10 mouse cellular contexts compared by ENCODE assay signal in the genomic region with DNA sequence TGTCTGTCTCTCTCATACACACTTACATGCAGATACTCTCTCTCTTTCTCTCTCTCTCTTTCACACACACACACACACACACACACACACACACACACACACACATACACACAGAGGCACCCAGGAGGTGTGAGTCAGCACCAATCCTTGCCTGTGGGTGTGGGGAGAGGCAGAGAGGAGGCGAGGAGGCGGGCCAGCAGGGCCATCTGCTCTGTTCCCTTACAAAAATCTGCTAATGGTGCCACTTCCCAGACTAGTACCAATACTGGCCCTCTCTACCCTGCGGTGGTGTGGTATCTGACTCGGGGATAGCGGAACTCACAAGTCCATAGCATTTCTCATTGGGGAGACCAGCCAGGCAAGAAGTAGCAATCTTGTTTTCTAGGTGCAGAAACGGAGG. TPM values are rescaled to one million over a fixed set of nuclear protein-coding genes. Genes with fewer than 3 reads are reported as not detected.
DNase-seq lines count a peak whose midpoint lies in the region; ATAC-seq lines count a peak whose summit lies in the region.
"Had no signal": no experiment of that assay in that cellular context is flagged by ENCODE, and none has a peak within 500 bp of the region (broad histone marks: within the 10 kb centered on the region; RNA-seq: fewer than 3 reads in every experiment).

No protein-coding gene starts in this region.

- H3K27me3 ChIP-seq in forebrain, embryonic 16.5 days (replicated peaks; ENCODE audit: control insufficient read depth, insufficient read depth, low read length) = no peaks in the 10 kb centered on the region
- H3K27me3 ChIP-seq: Patski had no signal

- 0 out of 2 replicates have a peak overlapping the region, but pooled peaks have one; percentile 25 for H3K4me2 ChIP-seq in forebrain, embryonic 16.5 days (ENCODE audit: low read length)

- peak; percentile 47 for ATAC-seq in forebrain, embryonic 16.5 days
- ATAC-seq in megakaryocyte, adult 5-6 weeks (ENCODE audit: poor library complexity, severe bottlenecking) = no peak
- no peak for ATAC-seq in granulocyte monocyte progenitor cell, adult 5-6 weeks (replicated peaks; ENCODE audit: poor library complexity, severe bottlenecking)
- ATAC-seq: Patski had no signal

- no peaks in the 10 kb centered on the region for H3K36me3 ChIP-seq in forebrain, embryonic 16.5 days (ENCODE audit: control insufficient read depth, insufficient read depth)

- H3K4me3 ChIP-seq in forebrain, embryonic 16.5 days (replicated peaks; ENCODE audit: low read length) = no peak overlapping the region

- peaks cover 74% of the 10 kb centered on the region for H3K4me1 ChIP-seq in forebrain, embryonic 16.5 days (replicated peaks; ENCODE audit: control insufficient read depth, insufficient read depth, low read length)

- no peaks in the 10 kb centered on the region for H3K9me3 ChIP-seq in forebrain, embryonic 16.5 days (ENCODE audit: control insufficient read depth, low read length)

- 35% methylated on average over 6 of the region's 6 CpGs for WGBS in forebrain, embryonic 16.5 days

- H3K27ac ChIP-seq in forebrain, embryonic 16.5 days (ENCODE audit: low read length) = peak overlapping the region; percentile 100

- DNase-seq in 3134 (ENCODE audit: extremely low read depth, insufficient read length, low spot score) = peak; percentile 56
- DNase-seq in brain, adult 2 months (ENCODE audit: low read depth, low spot score) = peak; percentile 97
- DNase-seq in left cerebral cortex, adult 8-10 months (ENCODE audit: low spot score in 2 of 2) = peak; percentile 58 to 91
- peak; percentile 84 for DNase-seq in right cerebral cortex, adult 2 months (ENCODE audit: low spot score in 2 of 2)
- no peak for DNase-seq in kidney, postnatal 14 days

- H3K9ac ChIP-seq in forebrain, embryonic 16.5 days (replicated peaks; ENCODE audit: low read depth, low read length) = peak overlapping the region; percentile 50; the same call in 1 of the 2 replicates

RNA-seq across cellular contexts. Expression of a gene that starts 7.2 kb away (rescaled TPM):
- polyA plus RNA-seq in forebrain, embryonic 16.5 days (2015; fragmentation: Nextera tagmentation; extraction: Ambion mirVana) = 0.51 and 0.79 TPM in 2 replicates
- total RNA-seq in left cerebral cortex, adult 8-10 months (2022) = 1 to 10 TPM; 1.1 to 2.3 (median 1.6) TPM
- not detected in 2 replicates for total RNA-seq in megakaryocyte, adult 5-6 weeks (2015)
- not detected in 2 replicates for total RNA-seq in megakaryocyte, adult 5-6 weeks (2017)
- not detected in 2 replicates for total RNA-seq in granulocyte monocyte progenitor cell, adult 5-6 weeks (2014; fragmentation: Nextera tagmentation)
- not detected in 2 replicates for total RNA-seq in granulocyte monocyte progenitor cell, adult 5-6 weeks (2017)
- polyA plus RNA-seq: liver, embryonic 16.5 days had no signal

RNA-seq across cellular contexts. Expression of a gene that starts 47.8 kb away (rescaled TPM):
- 9.2 and 11.7 TPM in 2 replicates for polyA plus RNA-seq in forebrain, embryonic 16.5 days (2015; fragmentation: Nextera tagmentation; extraction: Ambion mirVana)
- 10 to 100 TPM; 11.4 to 13.9 (median 11.7) TPM for total RNA-seq in left cerebral cortex, adult 8-10 months (2022)
- not detected in 2 replicates for total RNA-seq in megakaryocyte, adult 5-6 weeks (2015)
- not detected in 2 replicates for total RNA-seq in megakaryocyte, adult 5-6 weeks (2017)
- total RNA-seq in granulocyte monocyte progenitor cell, adult 5-6 weeks (2014; fragmentation: Nextera tagmentation) = not detected in 2 replicates
- total RNA-seq in granulocyte monocyte progenitor cell, adult 5-6 weeks (2017) = not detected in 2 replicates
- polyA plus RNA-seq: liver, embryonic 16.5 days had no signal

Comparison
In these comparisons a context has a peak if more than half of its experiments do, and no peak if none do; other contexts are left out.
1. RNA of a gene that starts 47.8 kb away (total RNA-seq): 11.4 to 13.9 TPM in left cerebral cortex, adult 8-10 months; not detected in megakaryocyte, adult 5-6 weeks and not detected in granulocyte monocyte progenitor cell, adult 5-6 weeks; every median in the first group is over 10 times any median in the second.